Mouse (Mus musculus) MEL (cell line): ENCODE results near the gene Ppp2r2c.

Source experiments
- CTCF ChIP-seq, 3 experiments: IDR thresholded peaks in 2 of 3; conservative IDR thresholded peaks in 1 of 3; 2 replicates each; pipeline ENCODE4 v1.5.1; 2011 to 2012; ENCODE audit warnings: low read length in 3 of 3, low read depth in 2 of 3, mild to moderate bottlenecking in 2 of 3, improper control_type of control experiment in 1 of 3, inconsistent platforms in 1 of 3, mixed read lengths in 1 of 3, moderate library complexity in 1 of 3; ENCODE audit not compliant: control insufficient read depth in 1 of 3, insufficient read depth in 1 of 3, poor library complexity in 1 of 3, severe bottlenecking in 1 of 3
- ELF1 ChIP-seq: IDR thresholded peaks from 2 replicates; pipeline ENCODE4 v1.6.1; 2014; ENCODE audit warnings: low read depth, mild to moderate bottlenecking, inconsistent platforms, low read length, improper control_type of control experiment, moderate library complexity
- MYC ChIP-seq: IDR thresholded peaks from 2 replicates; pipeline ENCODE4 v1.6.1; 2011; ENCODE audit warnings: low read depth, mild to moderate bottlenecking, low read length, improper control_type of control experiment, moderate library complexity
- POLR2A ChIP-seq, 2 experiments: IDR thresholded peaks; 2 replicates each; pipeline ENCODE4 v1.6.1; 2011 to 2012; ENCODE audit warnings: low read length in 2 of 2, mild to moderate bottlenecking in 2 of 2, control low read depth in 1 of 2, improper control_type of control experiment in 1 of 2, low read depth in 1 of 2, moderate library complexity in 1 of 2; ENCODE audit not compliant: control insufficient read depth in 1 of 2, insufficient read depth in 1 of 2, poor library complexity in 1 of 2
- ZMIZ1 ChIP-seq: IDR thresholded peaks from 2 replicates; pipeline ENCODE4 v1.6.1; 2012; ENCODE audit warnings: low read depth, mild to moderate bottlenecking, inconsistent platforms, low read length, improper control_type of control experiment, moderate library complexity

- no peak for TF ChIP-seq POLR2A (IDR thresholded peaks at IDR 0.05; ENCODE audit: control insufficient read depth in 1 of 2, insufficient read depth in 1 of 2, low read depth in 1 of 2, low read length in 2 of 2, poor library complexity in 1 of 2)
- TF ChIP-seq CTCF (IDR thresholded peaks at IDR 0.05 in 2 of 3, conservative IDR thresholded peaks at IDR 0.05 in 1 of 3; ENCODE audit: control insufficient read depth in 1 of 3, insufficient read depth in 1 of 3, low read depth in 2 of 3, low read length in 3 of 3, poor library complexity in 1 of 3, severe bottlenecking in 1 of 3) = no peak
- no peak for TF ChIP-seq ELF1
- no peak for TF ChIP-seq MYC
- TF ChIP-seq ZMIZ1 = no peak
Observed at GRCm38 (mm10) chr5:36923826-36924700, 55.8 kb downstream of the Ppp2r2c start.
